Mouse (Mus musculus) forebrain, postnatal 0 days (tissue): ENCODE measurements around the gene Tmem128. TPM values are rescaled to one million over a fixed set of nuclear protein-coding genes. Genes with fewer than 3 reads are reported as not detected.

ENCODE experiments used
- ATAC-seq: fragments of 200-750 bp; cut with Nextera tagmentation; 2 replicates; pipeline ENCODE4 v1.8.0; 2017; ENCODE audit warnings: mild to moderate bottlenecking, moderate library complexity
- DNase-seq: peaks from one replicate; pipeline ENCODE4 v3.0.0-alpha.2; 2015
- H3K27ac ChIP-seq: fragments of 300-500 bp; sonication (generic); 2 replicates; pipeline ENCODE4 v1.5.1; 2014; ENCODE audit warnings: low read depth, mild to moderate bottlenecking, antibody characterized with exemption, low read length, moderate library complexity, mixed read lengths
- H3K27me3 ChIP-seq: fragments of 300-500 bp; sonication (generic); 2 replicates; pipeline ENCODE4 v1.6.1; 2014; ENCODE audit warnings: mild to moderate bottlenecking, low read length, mixed read lengths; ENCODE audit not compliant: insufficient read depth
- H3K36me3 ChIP-seq: fragments of 300-500 bp; sonication (generic); 2 replicates; pipeline ENCODE4 v1.6.1; 2014; ENCODE audit warnings: mild to moderate bottlenecking, moderate library complexity; ENCODE audit not compliant: insufficient read depth
- H3K4me1 ChIP-seq: fragments of 300-500 bp; sonication (generic); 2 replicates; pipeline ENCODE4 v1.6.1; 2014; ENCODE audit warnings: antibody characterized with exemption; ENCODE audit not compliant: insufficient read depth
- H3K4me2 ChIP-seq: fragments of 300-500 bp; sonication (generic); 2 replicates; pipeline ENCODE4 v1.6.1; 2014; ENCODE audit warnings: low read depth, mild to moderate bottlenecking, moderate library complexity
- H3K4me3 ChIP-seq: fragments of 300-500 bp; sonication (generic); 2 replicates; pipeline ENCODE4 v1.5.1; 2014; ENCODE audit warnings: low read depth, low read length, mixed read lengths
- H3K9ac ChIP-seq: fragments of 300-500 bp; sonication (generic); 2 replicates; pipeline ENCODE4 v1.6.1; 2014; ENCODE audit warnings: mild to moderate bottlenecking
- H3K9me3 ChIP-seq: fragments of 300-500 bp; sonication (generic); 2 replicates; pipeline ENCODE4 v1.6.1; 2016; ENCODE audit warnings: low read length
- CTCF ChIP-seq: sonication (generic); IDR thresholded peaks from 2 replicates; pipeline ENCODE4 v1.5.1; 2016; ENCODE audit warnings: antibody characterized with exemption, control low read depth, low read depth
- WGBS: fragments of 180-500 bp; shearing (Covaris S2); extraction: QIAGEN DNeasy Blood & Tissue Kit; methylation state at CpG from one replicate; pipeline ENCODE4 v1.1.7; 2014; 5-methylcytosine and 5-hydroxymethylcytosine counted together
- polyA plus RNA-seq: library from polyadenylated mRNA; unstranded; fragments of >200 nt; fragmentation: Nextera tagmentation; extraction: Ambion mirVana; gene quantifications from 2 replicates; pipeline ENCODE4 v1.2.1, GENCODE M21; 2015
- total RNA-seq: library from RNA; depleted of rRNA; stranded (reverse); fragments of >200 nt; gene quantifications from 2 replicates; pipeline ENCODE4 v1.2.3, GENCODE M21; 2014; rRNA removed

Tmem128 gene
- total RNA-seq (96.9 and 99.0 TPM in 2 replicates), polyA plus RNA-seq (105 and 106 TPM in 2 replicates)

DNA sequence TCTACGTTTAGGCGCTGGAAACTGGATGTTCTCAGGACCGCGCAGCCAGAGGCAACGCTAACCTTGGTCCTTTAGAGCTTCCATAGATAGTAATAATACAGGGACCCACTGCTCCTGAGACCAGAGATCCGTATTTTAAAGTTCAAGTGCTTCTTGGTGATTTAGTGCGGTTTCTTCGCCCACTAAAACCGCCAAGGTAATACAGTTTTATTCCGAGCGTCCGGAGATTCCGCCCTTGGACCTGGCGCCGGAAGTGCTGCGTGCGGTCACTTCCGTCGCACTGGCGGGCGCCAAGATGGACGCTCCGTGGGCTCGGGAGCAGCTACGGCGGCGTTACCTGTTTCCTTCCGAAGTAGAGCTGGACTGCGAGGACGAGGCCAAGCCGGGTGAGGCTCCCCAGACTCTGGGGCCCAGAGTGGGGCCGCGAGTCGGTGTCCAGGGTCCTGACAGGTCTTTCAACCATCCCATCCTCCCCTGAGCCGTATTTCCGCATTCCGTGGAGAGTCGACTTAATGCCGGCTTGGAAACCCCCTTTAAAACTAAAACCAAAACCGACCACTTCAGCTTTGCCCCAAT is at the start of gene Tmem128:
Gene Tmem128, plus strand, starts transcription at position 79 of the 576 bp plus-strand sequence.
- H3K36me3 ChIP-seq = peaks cover 27% of the 10 kb centered on the region
- 0 out of 2 replicates have a peak, but pooled peaks cover 5% of the 10 kb centered on the region for H3K4me1 ChIP-seq
- H3K27ac ChIP-seq = peak within 1 kb of the TSS; percentile 86
- DNase-seq (peak; percentile 86), ATAC-seq (peak; percentile 87)
- 2% methylated on average over 40 of the region's 40 CpGs for WGBS
- H3K4me2 ChIP-seq = peak within 1 kb of the TSS; percentile 85
- no peak for TF ChIP-seq CTCF
- no peaks in the 10 kb centered on the region for H3K27me3 ChIP-seq
- no peaks in the 10 kb centered on the region for H3K9me3 ChIP-seq
- peak within 1 kb of the TSS; percentile 83 for H3K9ac ChIP-seq
- peak within 1 kb of the TSS; percentile 90 for H3K4me3 ChIP-seq

DNA sequence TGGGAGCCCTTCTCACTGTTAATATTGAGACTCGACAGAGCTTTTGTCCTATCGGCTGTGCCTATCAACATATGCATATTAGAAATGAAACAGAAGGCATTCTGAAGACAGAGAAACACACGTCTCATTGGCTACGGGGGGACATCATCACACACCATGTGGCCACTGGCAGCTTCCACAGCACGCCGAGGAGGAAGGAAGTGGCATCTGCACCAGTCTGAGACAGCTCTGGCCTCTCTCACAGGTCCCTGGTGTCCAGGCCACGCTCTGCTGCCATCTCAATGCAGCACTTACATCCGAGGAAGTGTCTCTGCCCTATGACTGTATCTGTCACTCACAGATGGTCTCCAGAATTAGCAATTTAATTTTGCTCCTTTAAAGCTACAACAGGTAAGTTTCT is 48.3 kb upstream of the Tmem128 start:
- Histone ChIP-seq H3K27me3 (no peaks in the 10 kb centered on the region), H3K4me1 (no peaks in the 10 kb centered on the region), H3K36me3 (peaks cover 68% of the 10 kb centered on the region), H3K9me3 (no peaks in the 10 kb centered on the region), H3K27ac (no peak overlapping the region), H3K4me2 (no peak overlapping the region), H3K4me3 (no peak overlapping the region), H3K9ac (no peak overlapping the region)
- 82% methylated on average over 8 of the region's 8 CpGs for WGBS
- no peak for TF ChIP-seq CTCF
- ATAC-seq (no peak), DNase-seq (no peak)

GRCm38 (mm10) chr5:38213009-38213408 is 47.0 kb upstream of the Tmem128 start:
- TF ChIP-seq CTCF = no peak
- Histone ChIP-seq H3K36me3 (peaks cover 65% of the 10 kb centered on the region), H3K27me3 (no peaks in the 10 kb centered on the region), H3K27ac (no peak overlapping the region), H3K9me3 (no peaks in the 10 kb centered on the region), H3K9ac (no peak overlapping the region), H3K4me1 (no peaks in the 10 kb centered on the region), H3K4me3 (no peak overlapping the region), H3K4me2 (no peak overlapping the region)
- WGBS = 91% methylated on average over 6 of the region's 6 CpGs
- ATAC-seq = no peak
- no peak for DNase-seq

DNA sequence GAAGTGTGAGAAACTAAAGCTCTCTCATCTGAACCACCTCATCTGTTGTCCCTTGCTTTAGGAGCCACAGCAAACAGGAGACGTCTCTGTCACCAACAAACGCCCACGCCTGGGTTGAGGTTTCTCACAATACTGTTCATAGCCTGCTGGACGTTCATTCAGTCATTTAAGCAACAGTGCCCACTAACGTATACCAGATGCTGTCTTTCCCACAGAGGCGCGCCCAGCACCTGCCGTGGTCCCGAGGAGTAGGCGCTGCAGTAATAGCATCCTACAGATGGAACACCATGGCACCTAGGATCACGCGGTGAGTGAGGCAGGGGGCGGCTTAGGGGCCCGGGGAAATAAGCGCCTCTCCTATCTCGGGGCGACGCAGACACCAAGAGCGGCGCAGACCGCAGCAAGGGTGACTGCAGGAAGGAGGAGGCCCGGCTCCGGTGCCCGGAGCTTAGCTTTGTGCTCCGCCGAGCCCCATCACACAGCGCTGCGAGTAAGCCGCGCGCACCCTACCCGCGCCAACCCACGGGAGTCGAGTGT is 40.1 kb upstream of the Tmem128 start:
- DNase-seq (no peak), ATAC-seq (peak; percentile 81)
- no peak for TF ChIP-seq CTCF
- H3K4me2 ChIP-seq = peak overlapping the region; percentile 86
- peaks cover 15% of the 10 kb centered on the region for H3K36me3 ChIP-seq
- H3K27me3 ChIP-seq = no peaks in the 10 kb centered on the region
- peak overlapping the region; percentile 81 for H3K9ac ChIP-seq
- peak overlapping the region; percentile 93 for H3K27ac ChIP-seq
- H3K9me3 ChIP-seq = no peaks in the 10 kb centered on the region
- 2% methylated on average over 33 of the region's 35 CpGs for WGBS
- H3K4me3 ChIP-seq = peak overlapping the region; percentile 75
- H3K4me1 ChIP-seq = peaks cover 8% of the 10 kb centered on the region

GRCm38 (mm10) chr5:38220328-38220912 is 39.6 kb upstream of the Tmem128 start, which contains the start of the genes Zbtb49 and Lyar:
Zbtb49 (minus strand) TSS chr5:38220457.
Lyar (plus strand) TSS chr5:38220470.
- peak within 1 kb of the TSS; percentile 81 for H3K9ac ChIP-seq
- DNase-seq (peak; percentile 96), ATAC-seq (peak; percentile 95)
- H3K4me3 ChIP-seq = peak within 1 kb of the TSS; percentile 75
- no peaks in the 10 kb centered on the region for H3K27me3 ChIP-seq
- H3K4me2 ChIP-seq = peak within 1 kb of the TSS; percentile 86
- H3K9me3 ChIP-seq = no peaks in the 10 kb centered on the region
- peaks cover 8% of the 10 kb centered on the region for H3K4me1 ChIP-seq
- TF ChIP-seq CTCF = no peak; the same call in 1 of the 2 replicates
- H3K27ac ChIP-seq = peak within 1 kb of the TSS; percentile 93
- WGBS = under 1% methylated on average over 55 of the region's 55 CpGs
- H3K36me3 ChIP-seq = peaks cover 14% of the 10 kb centered on the region

DNA sequence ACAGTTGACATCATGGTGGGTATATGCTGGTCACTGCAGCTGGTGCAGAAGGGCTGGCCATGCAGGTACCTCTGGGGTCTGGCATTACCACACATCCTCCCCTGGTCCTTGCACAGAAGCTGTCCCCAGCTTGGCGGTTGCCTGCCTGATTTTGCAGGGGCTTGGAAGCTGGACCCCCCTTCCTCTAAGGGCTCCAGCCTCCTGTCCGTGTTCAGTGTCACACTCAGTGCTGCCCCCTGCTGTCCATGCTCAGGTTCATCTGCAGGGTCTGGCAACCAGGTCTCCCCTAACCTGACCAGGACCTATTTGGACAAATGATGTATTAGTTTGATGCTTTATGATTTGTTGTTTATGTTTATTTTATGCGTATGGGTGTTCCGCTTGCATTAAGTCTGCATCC is 24.6 kb upstream of the Tmem128 start:
- no peaks in the 10 kb centered on the region for H3K27me3 ChIP-seq
- no peaks in the 10 kb centered on the region for H3K4me1 ChIP-seq
- no peak overlapping the region for H3K4me3 ChIP-seq
- TF ChIP-seq CTCF = peak; percentile 65
- H3K9ac ChIP-seq = no peak overlapping the region
- WGBS = 69% methylated on average over 4 of the region's 4 CpGs
- H3K27ac ChIP-seq = no peak overlapping the region
- peaks cover 48% of the 10 kb centered on the region for H3K36me3 ChIP-seq
- ATAC-seq = peak; percentile 53
- no peaks in the 10 kb centered on the region for H3K9me3 ChIP-seq
- H3K4me2 ChIP-seq = no peak overlapping the region
- DNase-seq = peak; percentile 24

GRCm38 (mm10) chr5:38236627-38237026 is 23.4 kb upstream of the Tmem128 start:
- DNase-seq = no peak
- H3K27me3 ChIP-seq = no peaks in the 10 kb centered on the region
- no peak overlapping the region for H3K4me2 ChIP-seq
- ATAC-seq = no peak
- no peak overlapping the region for H3K4me3 ChIP-seq
- peak; percentile 29; the same call in 1 of the 2 replicates for TF ChIP-seq CTCF
- WGBS = 98% methylated on average over 2 of the region's 2 CpGs
- no peak overlapping the region for H3K27ac ChIP-seq
- H3K36me3 ChIP-seq = peaks cover 36% of the 10 kb centered on the region
- H3K9me3 ChIP-seq = no peaks in the 10 kb centered on the region
- no peaks in the 10 kb centered on the region for H3K4me1 ChIP-seq
- H3K9ac ChIP-seq = no peak overlapping the region
